Mouse (Mus musculus): ENCODE data around the gene Notch3. TPM values are rescaled to one million over a fixed set of nuclear protein-coding genes. Genes with fewer than 3 reads are reported as not detected.

Notch3 gene
- polyA plus RNA-seq, 1 experiment = 75.6 TPM

DNA sequence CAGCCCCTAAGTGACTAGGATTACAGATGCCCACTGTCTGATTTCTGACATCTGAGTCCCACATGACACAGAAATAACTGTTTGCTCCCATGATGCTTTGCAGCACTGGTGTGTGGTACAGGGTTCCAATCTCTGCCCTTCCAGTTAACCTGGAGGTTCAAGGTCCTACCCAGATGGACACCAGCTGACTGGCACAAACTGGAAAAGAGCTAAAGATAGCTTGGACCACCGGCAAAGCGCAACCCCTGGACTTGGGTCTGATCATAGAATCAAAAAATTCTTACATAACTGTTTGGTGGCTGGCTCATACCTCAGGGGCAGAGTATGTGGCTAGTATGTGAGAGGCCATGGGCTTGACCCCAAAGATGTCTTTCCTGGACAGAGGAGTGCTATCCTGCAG is 83.3 kb downstream of the Notch3 start:
- no peaks in the 10 kb centered on the region for H3K4me1 ChIP-seq (ENCODE audit: control insufficient read depth, insufficient read depth, low read length)
- no peak overlapping the region for H3K9ac ChIP-seq (ENCODE audit: low read depth, poor library complexity, severe bottlenecking)
- TF ChIP-seq POLR2A (IDR thresholded peaks at IDR 0.05; ENCODE audit: insufficient read depth, low read length) (no peak), EP300 (IDR thresholded peaks at IDR 0.05; ENCODE audit: insufficient read depth, low read depth, low read length) (no peak), CTCF (IDR thresholded peaks at IDR 0.05; ENCODE audit: low read depth, low read length) (no peak)
- H3K27me3 ChIP-seq (ENCODE audit: control insufficient read depth, insufficient read depth, low read length, poor library complexity, severe bottlenecking) = no peaks in the 10 kb centered on the region
- no peak overlapping the region for H3K27ac ChIP-seq (ENCODE audit: insufficient read depth, low read length)
- no peak overlapping the region for H3K4me3 ChIP-seq (ENCODE audit: low read depth, low read length)
- H3K36me3 ChIP-seq (ENCODE audit: control insufficient read depth, insufficient read depth, low read length, poor library complexity, severe bottlenecking) = no peaks in the 10 kb centered on the region
- H3K9me3 ChIP-seq (replicated peaks; ENCODE audit: control insufficient read depth, insufficient read depth, low read length, poor library complexity, severe bottlenecking) = no peaks in the 10 kb centered on the region

DNA sequence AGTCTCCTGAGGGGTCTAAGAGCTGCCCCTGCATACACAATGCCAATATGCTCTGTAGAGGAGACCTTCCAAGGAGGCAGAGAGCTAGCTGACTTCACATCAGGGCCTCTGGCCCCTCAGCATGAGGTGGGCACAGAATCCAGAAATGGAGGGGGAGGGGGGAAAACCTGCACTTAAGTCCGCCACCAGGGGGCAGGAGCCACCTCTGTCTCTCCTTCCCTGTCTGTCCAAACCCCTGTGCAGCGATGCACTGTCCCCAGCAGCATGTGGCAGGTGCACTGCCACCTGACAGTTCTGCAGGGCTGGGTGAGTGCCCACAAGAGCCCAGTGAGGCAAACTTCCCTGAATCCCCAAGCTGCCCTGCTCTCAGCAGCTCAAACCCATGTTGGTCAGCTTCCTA is 91.5 kb downstream of the Notch3 start:
- peak; percentile 92 for TF ChIP-seq CTCF (IDR thresholded peaks at IDR 0.05; ENCODE audit: low read depth, low read length)
- no peak for TF ChIP-seq EP300 (IDR thresholded peaks at IDR 0.05; ENCODE audit: insufficient read depth, low read depth, low read length)
- no peak for TF ChIP-seq POLR2A (IDR thresholded peaks at IDR 0.05; ENCODE audit: insufficient read depth, low read length)
- no peak overlapping the region for H3K4me3 ChIP-seq (ENCODE audit: low read depth, low read length)
- peaks cover 2% of the 10 kb centered on the region for H3K4me1 ChIP-seq (ENCODE audit: control insufficient read depth, insufficient read depth, low read length)
- H3K9me3 ChIP-seq (replicated peaks; ENCODE audit: control insufficient read depth, insufficient read depth, low read length, poor library complexity, severe bottlenecking) = no peaks in the 10 kb centered on the region
- no peak overlapping the region for H3K27ac ChIP-seq (ENCODE audit: insufficient read depth, low read length)
- no peaks in the 10 kb centered on the region for H3K27me3 ChIP-seq (ENCODE audit: control insufficient read depth, insufficient read depth, low read length, poor library complexity, severe bottlenecking)
- no peak overlapping the region for H3K9ac ChIP-seq (ENCODE audit: low read depth, poor library complexity, severe bottlenecking)
- no peaks in the 10 kb centered on the region for H3K36me3 ChIP-seq (ENCODE audit: control insufficient read depth, insufficient read depth, low read length, poor library complexity, severe bottlenecking)

DNA sequence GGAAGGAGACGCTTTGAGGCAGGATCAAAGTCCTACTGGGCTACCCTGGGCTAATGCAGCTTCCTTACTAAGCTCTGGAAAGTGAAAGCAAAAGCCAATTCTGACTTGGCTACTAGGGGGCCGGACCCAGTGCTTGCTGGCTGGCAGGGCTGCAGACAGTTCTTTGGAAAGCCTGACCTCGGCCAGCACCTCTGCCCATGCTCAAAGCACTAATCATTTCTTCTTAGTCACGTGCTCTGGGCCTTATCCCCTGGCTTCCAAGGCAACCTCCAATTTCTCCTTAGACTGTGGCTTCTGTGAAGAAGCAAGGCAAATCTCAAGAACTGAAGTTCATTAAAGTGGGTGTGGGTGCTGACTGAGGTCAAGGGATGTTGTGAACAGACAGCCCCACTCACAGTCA is 92.0 kb downstream of the Notch3 start:
- H3K9ac ChIP-seq (ENCODE audit: low read depth, poor library complexity, severe bottlenecking) = no peak overlapping the region
- TF ChIP-seq POLR2A (IDR thresholded peaks at IDR 0.05; ENCODE audit: insufficient read depth, low read length) (no peak), EP300 (IDR thresholded peaks at IDR 0.05; ENCODE audit: insufficient read depth, low read depth, low read length) (no peak), CTCF (IDR thresholded peaks at IDR 0.05; ENCODE audit: low read depth, low read length) (no peak)
- H3K4me1 ChIP-seq (ENCODE audit: control insufficient read depth, insufficient read depth, low read length) = peaks cover 2% of the 10 kb centered on the region
- no peaks in the 10 kb centered on the region for H3K9me3 ChIP-seq (replicated peaks; ENCODE audit: control insufficient read depth, insufficient read depth, low read length, poor library complexity, severe bottlenecking)
- H3K36me3 ChIP-seq (ENCODE audit: control insufficient read depth, insufficient read depth, low read length, poor library complexity, severe bottlenecking) = no peaks in the 10 kb centered on the region
- no peak overlapping the region for H3K4me3 ChIP-seq (ENCODE audit: low read depth, low read length)
- H3K27me3 ChIP-seq (ENCODE audit: control insufficient read depth, insufficient read depth, low read length, poor library complexity, severe bottlenecking) = no peaks in the 10 kb centered on the region
- no peak overlapping the region for H3K27ac ChIP-seq (ENCODE audit: insufficient read depth, low read length)

DNA sequence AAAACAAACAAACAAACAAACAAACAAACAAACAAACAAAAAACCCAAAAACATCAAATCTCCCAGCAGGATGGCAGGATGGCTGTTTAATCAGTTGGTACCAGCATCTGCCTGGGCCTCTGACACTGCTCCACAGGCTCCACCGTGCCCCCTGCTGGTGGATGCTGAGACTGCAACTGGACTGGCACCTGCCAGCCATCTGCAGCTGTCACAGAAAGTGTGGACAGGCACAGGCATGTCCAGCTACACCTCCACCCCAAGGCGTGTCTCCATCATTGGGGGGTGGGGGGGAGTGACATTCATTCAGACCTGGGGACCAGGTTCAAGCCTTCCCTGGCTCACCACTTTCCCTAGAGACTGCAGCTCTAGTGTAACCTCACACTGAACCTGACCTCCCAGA is 93.3 kb downstream of the Notch3 start:
- H3K9ac ChIP-seq (ENCODE audit: low read depth, poor library complexity, severe bottlenecking) = no peak overlapping the region
- H3K4me3 ChIP-seq (ENCODE audit: low read depth, low read length) = no peak overlapping the region
- H3K36me3 ChIP-seq (ENCODE audit: control insufficient read depth, insufficient read depth, low read length, poor library complexity, severe bottlenecking) = no peaks in the 10 kb centered on the region
- H3K27me3 ChIP-seq (ENCODE audit: control insufficient read depth, insufficient read depth, low read length, poor library complexity, severe bottlenecking) = no peaks in the 10 kb centered on the region
- H3K9me3 ChIP-seq (replicated peaks; ENCODE audit: control insufficient read depth, insufficient read depth, low read length, poor library complexity, severe bottlenecking) = no peaks in the 10 kb centered on the region
- TF ChIP-seq EP300 (IDR thresholded peaks at IDR 0.05; ENCODE audit: insufficient read depth, low read depth, low read length) = peak; percentile 81; the same call in 1 of the 2 replicates
- TF ChIP-seq CTCF (IDR thresholded peaks at IDR 0.05; ENCODE audit: low read depth, low read length) = peak; percentile 98
- no peak for TF ChIP-seq POLR2A (IDR thresholded peaks at IDR 0.05; ENCODE audit: insufficient read depth, low read length)
- H3K4me1 ChIP-seq (ENCODE audit: control insufficient read depth, insufficient read depth, low read length) = peaks cover 2% of the 10 kb centered on the region
- no peak overlapping the region for H3K27ac ChIP-seq (ENCODE audit: insufficient read depth, low read length)

Other genes with a start within 250 kb of the Notch3 start
- gene Rrp1b, start 130.8 kb downstream of the Notch3 start, polyA plus RNA-seq (2011; ENCODE audit: insufficient read depth, insufficient read length, low read depth, missing spikeins) = 109 and 111 TPM in 2 replicates
- 55.0 and 56.5 TPM in 2 replicates for gene Hsf2bp, start 130.5 kb downstream of the Notch3 start, polyA plus RNA-seq (2011; ENCODE audit: insufficient read depth, insufficient read length, low read depth, missing spikeins)
- gene Ephx3, start 22.7 kb upstream of the Notch3 start, polyA plus RNA-seq (2011; ENCODE audit: insufficient read depth, insufficient read length, low read depth, missing spikeins) = 0.76 and 1.3 TPM in 2 replicates
- 190 and 191 TPM in 2 replicates for gene Brd4, start 117.9 kb upstream of the Notch3 start, polyA plus RNA-seq (2011; ENCODE audit: insufficient read depth, insufficient read length, low read depth, missing spikeins)
- 135 and 154 TPM in 2 replicates for gene Akap8, start 154.4 kb upstream of the Notch3 start, polyA plus RNA-seq (2011; ENCODE audit: insufficient read depth, insufficient read length, low read depth, missing spikeins)
- 67.7 and 78.8 TPM in 2 replicates for gene Akap8l, start 183.8 kb upstream of the Notch3 start, polyA plus RNA-seq (2011; ENCODE audit: insufficient read depth, insufficient read length, low read depth, missing spikeins)
- 56.3 and 69.9 TPM in 2 replicates for gene Wiz, start 222.6 kb upstream of the Notch3 start, polyA plus RNA-seq (2011; ENCODE audit: insufficient read depth, insufficient read length, low read depth, missing spikeins)
- 0.20 and 0.96 TPM in 2 replicates for gene Rasal3, start 236.7 kb upstream of the Notch3 start, polyA plus RNA-seq (2011; ENCODE audit: insufficient read depth, insufficient read length, low read depth, missing spikeins)